Mouse (Mus musculus): ENCODE measurements at regions not wholly inside any gene's neighbourhood (a gene's known extent, or its start where the extent isn't known, plus 50 kb on each side); places are given as distances from the start of the nearest gene placed in this dataset.
A peak's percentile ranks its signal among the peaks of the same experiment; 100 is the strongest.

GRCm38 (mm10) chrX:161634342-161634741, 82.5 kb upstream of the Rai2 start:
- no peaks in the 10 kb centered on the region for H3K27me3 ChIP-seq (replicated peaks)
- no peak overlapping the region for H3K27ac ChIP-seq (ENCODE audit: insufficient read depth, low read depth)
- no peak overlapping the region for H3K9ac ChIP-seq (ENCODE audit: insufficient read depth, low read depth)
- DNase-seq (ENCODE audit: extremely low read depth): no peak
- H3K36me3 ChIP-seq (replicated peaks in 1 of 2; ENCODE audit: control insufficient read depth in 1 of 2, insufficient read depth in 1 of 2, low read length in 1 of 2): no peaks in the 10 kb centered on the region
- no peak overlapping the region for H3K4me2 ChIP-seq (ENCODE audit: insufficient read depth, low read depth, poor library complexity, severe bottlenecking)
- in situ Hi-C loops (cut with MboI; ENCODE audit: low pct_ligation_motif_present, low pct_unique_long_range_greater_than_20kb, low sequenced_read_pairs) (no loop called here), dilution Hi-C loops (cut with MboI; ENCODE audit: extremely low pct_ligation_motif_present, extremely low pct_unique_long_range_greater_than_20kb, low sequenced_read_pairs) (no loop called here)
- no peak overlapping the region for H3K4me3 ChIP-seq (replicated peaks in 1 of 3; ENCODE audit: low read depth in 2 of 3, low read length in 2 of 3, poor library complexity in 1 of 3)
- H3K4me1 ChIP-seq (ENCODE audit: control insufficient read depth in 1 of 2, insufficient read depth in 2 of 2): no peaks in the 10 kb centered on the region
- H3K9me3 ChIP-seq (replicated peaks; ENCODE audit: low read length): no peaks in the 10 kb centered on the region
- no peaks in the 10 kb centered on the region for H3K79me2 ChIP-seq (replicated peaks; ENCODE audit: control insufficient read depth, extremely low read depth, insufficient read depth, poor library complexity, severe bottlenecking)
- TF ChIP-seq ELF1 (IDR thresholded peaks at IDR 0.05; ENCODE audit: low read depth, low read length) (no peak), RCOR1 (conservative IDR thresholded peaks at IDR 0.05; ENCODE audit: low read depth, low read length) (no peak), PAX5 (IDR thresholded peaks at IDR 0.05; ENCODE audit: low read length) (no peak), ZNF384 (IDR thresholded peaks at IDR 0.05; ENCODE audit: low read depth, low read length) (no peak), CTCF (conservative IDR thresholded peaks at IDR 0.05 in 1 of 2, IDR thresholded peaks at IDR 0.05 in 1 of 2; ENCODE audit: low read depth in 2 of 2, low read length in 2 of 2) (no peak), HCFC1 (IDR thresholded peaks at IDR 0.05; ENCODE audit: low read depth, low read length) (peak; percentile 42; the same call in 1 of the 2 replicates)

DNA sequence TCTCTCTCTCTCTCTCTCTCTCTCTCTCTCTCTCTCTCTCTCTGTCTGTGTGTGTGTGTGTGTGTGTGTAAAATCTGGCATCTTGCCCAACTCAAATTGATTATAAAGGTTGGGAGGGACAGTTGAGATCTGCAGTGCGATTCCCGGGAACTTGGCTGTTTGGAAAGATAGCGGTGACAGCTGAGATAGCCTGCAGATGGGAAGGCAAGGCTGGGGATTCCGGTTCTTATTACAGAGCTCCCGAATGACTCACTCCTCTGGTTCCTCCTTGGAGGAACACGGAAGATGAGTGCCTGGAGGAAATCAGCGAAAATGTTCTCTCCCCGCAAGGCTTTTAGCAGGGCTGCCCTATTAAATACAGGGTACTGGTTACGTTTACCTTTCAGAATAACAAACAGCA, 81.2 kb upstream of the Rai2 start:
- dilution Hi-C loops (cut with MboI; ENCODE audit: extremely low pct_ligation_motif_present, extremely low pct_unique_long_range_greater_than_20kb, low sequenced_read_pairs): no loop called here

DNA sequence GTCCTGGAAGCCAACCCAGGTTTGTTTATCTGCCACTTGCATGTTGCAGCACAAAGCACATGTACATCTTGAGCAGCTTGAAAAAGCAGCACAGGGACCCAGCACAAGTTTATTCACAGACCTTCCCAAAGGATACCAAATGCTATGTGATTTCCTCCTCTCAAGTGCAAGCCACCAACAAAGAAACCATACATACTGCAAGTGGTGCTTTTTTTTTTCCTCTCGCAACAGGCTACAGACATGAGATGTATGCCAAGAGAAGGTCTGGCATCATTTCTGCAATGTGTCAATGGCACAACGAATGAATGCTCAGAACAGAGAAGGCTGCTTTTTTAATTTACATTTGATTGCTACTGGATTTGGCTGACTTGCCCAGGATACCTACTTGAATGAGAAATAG, 63.8 kb upstream of the Rai2 start:
- Histone ChIP-seq H3K9me3 (replicated peaks; ENCODE audit: low read length) (no peaks in the 10 kb centered on the region), H3K27ac (ENCODE audit: insufficient read depth, low read depth) (no peak overlapping the region), H3K4me2 (ENCODE audit: insufficient read depth, low read depth, poor library complexity, severe bottlenecking) (no peak overlapping the region), H3K27me3 (replicated peaks) (no peaks in the 10 kb centered on the region), H3K79me2 (replicated peaks; ENCODE audit: control insufficient read depth, extremely low read depth, insufficient read depth, poor library complexity, severe bottlenecking) (no peaks in the 10 kb centered on the region), H3K4me1 (ENCODE audit: control insufficient read depth in 1 of 2, insufficient read depth in 2 of 2) (no peaks in the 10 kb centered on the region), H3K4me3 (replicated peaks in 1 of 3; ENCODE audit: low read depth in 2 of 3, low read length in 2 of 3, poor library complexity in 1 of 3) (no peak overlapping the region), H3K9ac (ENCODE audit: insufficient read depth, low read depth) (no peak overlapping the region), H3K36me3 (replicated peaks in 1 of 2; ENCODE audit: control insufficient read depth in 1 of 2, insufficient read depth in 1 of 2, low read length in 1 of 2) (no peaks in the 10 kb centered on the region)
- in situ Hi-C loops (cut with MboI; ENCODE audit: low pct_ligation_motif_present, low pct_unique_long_range_greater_than_20kb, low sequenced_read_pairs): no loop called here
- no peak for DNase-seq (ENCODE audit: extremely low read depth)
- TF ChIP-seq RAD21 (IDR thresholded peaks at IDR 0.05; ENCODE audit: low read depth, low read length) (no peak), MYC (IDR thresholded peaks at IDR 0.05; ENCODE audit: low read depth, low read length) (no peak), POLR2AphosphoS2 (IDR thresholded peaks at IDR 0.05; ENCODE audit: low read depth, low read length) (no peak), USF1 (IDR thresholded peaks at IDR 0.05; ENCODE audit: low read depth, low read length) (no peak), MAX (IDR thresholded peaks at IDR 0.05; ENCODE audit: low read length) (no peak), PAX5 (IDR thresholded peaks at IDR 0.05; ENCODE audit: low read length) (no peak)
- dilution Hi-C loops (cut with MboI; ENCODE audit: extremely low pct_ligation_motif_present, extremely low pct_unique_long_range_greater_than_20kb, low sequenced_read_pairs): no loop called here

More for the DNA sequence above, 81.2 kb upstream of the Rai2 start:
- TF ChIP-seq KAT2A (IDR thresholded peaks at IDR 0.05; ENCODE audit: insufficient replicate concordance, low read length) (no peak), PAX5 (IDR thresholded peaks at IDR 0.05; ENCODE audit: low read length) (no peak), NRF1 (IDR thresholded peaks at IDR 0.05; ENCODE audit: low read depth, low read length) (no peak), HCFC1 (IDR thresholded peaks at IDR 0.05; ENCODE audit: low read depth, low read length) (no peak), TBP (conservative IDR thresholded peaks at IDR 0.05; ENCODE audit: low read depth, low read length) (no peak), MEF2A (IDR thresholded peaks at IDR 0.05; ENCODE audit: borderline replicate concordance, low read depth, low read length) (no peak), MAFK (IDR thresholded peaks at IDR 0.05; ENCODE audit: insufficient replicate concordance, low read length) (no peak), ELF1 (IDR thresholded peaks at IDR 0.05; ENCODE audit: low read depth, low read length) (no peak)
- DNase-seq (ENCODE audit: extremely low read depth): no peak
- Histone ChIP-seq H3K4me1 (ENCODE audit: control insufficient read depth in 1 of 2, insufficient read depth in 2 of 2) (no peaks in the 10 kb centered on the region), H3K27me3 (replicated peaks) (no peaks in the 10 kb centered on the region), H3K4me2 (ENCODE audit: insufficient read depth, low read depth, poor library complexity, severe bottlenecking) (no peak overlapping the region), H3K4me3 (replicated peaks in 1 of 3; ENCODE audit: low read depth in 2 of 3, low read length in 2 of 3, poor library complexity in 1 of 3) (no peak overlapping the region), H3K79me2 (replicated peaks; ENCODE audit: control insufficient read depth, extremely low read depth, insufficient read depth, poor library complexity, severe bottlenecking) (no peaks in the 10 kb centered on the region), H3K36me3 (replicated peaks in 1 of 2; ENCODE audit: control insufficient read depth in 1 of 2, insufficient read depth in 1 of 2, low read length in 1 of 2) (no peaks in the 10 kb centered on the region), H3K9me3 (replicated peaks; ENCODE audit: low read length) (no peaks in the 10 kb centered on the region), H3K9ac (ENCODE audit: insufficient read depth, low read depth) (no peak overlapping the region), H3K27ac (ENCODE audit: insufficient read depth, low read depth) (no peak overlapping the region)
- in situ Hi-C loops (cut with MboI; ENCODE audit: low pct_ligation_motif_present, low pct_unique_long_range_greater_than_20kb, low sequenced_read_pairs): no loop called here
